Mouse (Mus musculus): Measurements from ENCODE around the gene Pde8a. TPM values are rescaled to one million over a fixed set of nuclear protein-coding genes. Genes with fewer than 3 reads are reported as not detected.
A peak's percentile ranks its signal among the peaks of the same experiment; 100 is the strongest.

Gene Pde8a
- polyA plus RNA-seq (2012; rRNA removed), result 13.1 and 16.1 TPM in 2 replicates

GRCm38 (mm10) chr7:81213347-81214152 is at the start of gene Pde8a:
Gene Pde8a (plus strand): TSS chr7:81213596.
- peak within 1 kb of the TSS; percentile 96 for H3K27ac ChIP-seq (ENCODE audit: insufficient read depth, low read length)
- TF ChIP-seq CTCF (IDR thresholded peaks at IDR 0.05; ENCODE audit: extremely low read depth, insufficient read depth, low read length) (no peak), POLR2A (IDR thresholded peaks at IDR 0.05; ENCODE audit: extremely low read depth, insufficient read depth, low read length) (no peak)

GRCm38 (mm10) chr7:81164411-81164810 is 49.0 kb upstream of the Pde8a start:
- Histone ChIP-seq H3K4me1 (ENCODE audit: control insufficient read depth, insufficient read depth, low read length) (no peaks in the 10 kb centered on the region), H3K27ac (ENCODE audit: insufficient read depth, low read length) (no peak overlapping the region), H3K4me3 (ENCODE audit: insufficient read depth, low read length) (no peak overlapping the region)
- TF ChIP-seq POLR2A (IDR thresholded peaks at IDR 0.05; ENCODE audit: extremely low read depth, insufficient read depth, low read length) (no peak), CTCF (IDR thresholded peaks at IDR 0.05; ENCODE audit: extremely low read depth, insufficient read depth, low read length) (no peak)

More at GRCm38 (mm10) chr7:81213347-81214152, at the start of gene Pde8a:
- Histone ChIP-seq H3K4me1 (ENCODE audit: control insufficient read depth, insufficient read depth, low read length) (no peaks in the 10 kb centered on the region), H3K4me3 (ENCODE audit: insufficient read depth, low read length) (peak within 1 kb of the TSS; percentile 34)

- no peak overlapping the region for H3K27ac ChIP-seq (ENCODE audit: insufficient read depth, low read length)
- H3K4me3 ChIP-seq (ENCODE audit: insufficient read depth, low read length), result no peak overlapping the region
- no peaks in the 10 kb centered on the region for H3K4me1 ChIP-seq (ENCODE audit: control insufficient read depth, insufficient read depth, low read length)
- TF ChIP-seq CTCF (IDR thresholded peaks at IDR 0.05; ENCODE audit: extremely low read depth, insufficient read depth, low read length), result peak; percentile 69
- TF ChIP-seq POLR2A (IDR thresholded peaks at IDR 0.05; ENCODE audit: extremely low read depth, insufficient read depth, low read length), result no peak
These were observed 46.3 kb upstream of the Pde8a start for GRCm38 (mm10) chr7:81167124-81167523.

GRCm38 (mm10) chr7:81169351-81169750 is 44.0 kb upstream of the Pde8a start:
- H3K4me3 ChIP-seq (ENCODE audit: insufficient read depth, low read length), result no peak overlapping the region
- TF ChIP-seq POLR2A (IDR thresholded peaks at IDR 0.05; ENCODE audit: extremely low read depth, insufficient read depth, low read length), result no peak
- no peak for TF ChIP-seq CTCF (IDR thresholded peaks at IDR 0.05; ENCODE audit: extremely low read depth, insufficient read depth, low read length)
- no peaks in the 10 kb centered on the region for H3K4me1 ChIP-seq (ENCODE audit: control insufficient read depth, insufficient read depth, low read length)
- H3K27ac ChIP-seq (ENCODE audit: insufficient read depth, low read length), result no peak overlapping the region

- Histone ChIP-seq H3K4me3 (ENCODE audit: insufficient read depth, low read length) (no peak overlapping the region), H3K4me1 (ENCODE audit: control insufficient read depth, insufficient read depth, low read length) (no peaks in the 10 kb centered on the region), H3K27ac (ENCODE audit: insufficient read depth, low read length) (no peak overlapping the region)
- TF ChIP-seq CTCF (IDR thresholded peaks at IDR 0.05; ENCODE audit: extremely low read depth, insufficient read depth, low read length) (no peak), POLR2A (IDR thresholded peaks at IDR 0.05; ENCODE audit: extremely low read depth, insufficient read depth, low read length) (no peak)
These were observed 39.5 kb upstream of the Pde8a start for GRCm38 (mm10) chr7:81173931-81174330.

GRCm38 (mm10) chr7:81174654-81175053 is 38.7 kb upstream of the Pde8a start:
- TF ChIP-seq POLR2A (IDR thresholded peaks at IDR 0.05; ENCODE audit: extremely low read depth, insufficient read depth, low read length) (no peak), CTCF (IDR thresholded peaks at IDR 0.05; ENCODE audit: extremely low read depth, insufficient read depth, low read length) (no peak)
- H3K27ac ChIP-seq (ENCODE audit: insufficient read depth, low read length), result no peak overlapping the region
- H3K4me3 ChIP-seq (ENCODE audit: insufficient read depth, low read length), result no peak overlapping the region

GRCm38 (mm10) chr7:81176187-81176769 is 37.1 kb upstream of the Pde8a start:
- H3K27ac ChIP-seq (ENCODE audit: insufficient read depth, low read length), result no peak overlapping the region
- H3K4me3 ChIP-seq (ENCODE audit: insufficient read depth, low read length), result no peak overlapping the region
- H3K4me1 ChIP-seq (ENCODE audit: control insufficient read depth, insufficient read depth, low read length), result no peaks in the 10 kb centered on the region
- no peak for TF ChIP-seq CTCF (IDR thresholded peaks at IDR 0.05; ENCODE audit: extremely low read depth, insufficient read depth, low read length)
- TF ChIP-seq POLR2A (IDR thresholded peaks at IDR 0.05; ENCODE audit: extremely low read depth, insufficient read depth, low read length), result no peak

More at GRCm38 (mm10) chr7:81174654-81175053, 38.7 kb upstream of the Pde8a start:
- no peaks in the 10 kb centered on the region for H3K4me1 ChIP-seq (ENCODE audit: control insufficient read depth, insufficient read depth, low read length)

GRCm38 (mm10) chr7:81179494-81179893 is 33.9 kb upstream of the Pde8a start:
- H3K4me1 ChIP-seq (ENCODE audit: control insufficient read depth, insufficient read depth, low read length), result no peaks in the 10 kb centered on the region
- H3K27ac ChIP-seq (ENCODE audit: insufficient read depth, low read length), result no peak overlapping the region
- no peak overlapping the region for H3K4me3 ChIP-seq (ENCODE audit: insufficient read depth, low read length)
- TF ChIP-seq POLR2A (IDR thresholded peaks at IDR 0.05; ENCODE audit: extremely low read depth, insufficient read depth, low read length), result no peak

- no peaks in the 10 kb centered on the region for H3K4me1 ChIP-seq (ENCODE audit: control insufficient read depth, insufficient read depth, low read length)
- no peak overlapping the region for H3K4me3 ChIP-seq (ENCODE audit: insufficient read depth, low read length)
- no peak overlapping the region for H3K27ac ChIP-seq (ENCODE audit: insufficient read depth, low read length)
- no peak for TF ChIP-seq POLR2A (IDR thresholded peaks at IDR 0.05; ENCODE audit: extremely low read depth, insufficient read depth, low read length)
- TF ChIP-seq CTCF (IDR thresholded peaks at IDR 0.05; ENCODE audit: extremely low read depth, insufficient read depth, low read length), result no peak
These were observed 30.8 kb upstream of the Pde8a start for GRCm38 (mm10) chr7:81182492-81183175.
